Mouse (Mus musculus): ENCODE measurements around the gene Zmiz2. TPM values are rescaled to one million over a fixed set of nuclear protein-coding genes. Genes with fewer than 3 reads are reported as not detected.
A peak's percentile ranks its signal among the peaks of the same experiment; 100 is the strongest.
"Not testable (repeated sequence)": the region's sequence is repeated elsewhere in the genome, so short reads cannot be mapped to it uniquely, and the experiment has no call there.

Gene Zmiz2
- polyA plus RNA-seq, 1 experiment from 2014 or later: 33.6 TPM

- Histone ChIP-seq H3K9me3 (no peaks in the 10 kb centered on the region), H3K4me3 (replicated peaks) (no peak overlapping the region), H3K27me3 (no peaks in the 10 kb centered on the region), H3K9ac (replicated peaks) (no peak overlapping the region), H3K27ac (no peak overlapping the region), H3K4me1 (replicated peaks) (0 out of 2 replicates have a peak, but pooled peaks cover 7% of the 10 kb centered on the region), H3K36me3 (peaks cover 80% of the 10 kb centered on the region), H3K4me2 (replicated peaks) (no peak overlapping the region)
- no peak for ATAC-seq
- 92% methylated on average over 5 of the region's 5 CpGs for WGBS
These were observed 15.0 kb downstream of the Zmiz2 start for GRCm38 (mm10) chr11:6403830-6404405.

DNA sequence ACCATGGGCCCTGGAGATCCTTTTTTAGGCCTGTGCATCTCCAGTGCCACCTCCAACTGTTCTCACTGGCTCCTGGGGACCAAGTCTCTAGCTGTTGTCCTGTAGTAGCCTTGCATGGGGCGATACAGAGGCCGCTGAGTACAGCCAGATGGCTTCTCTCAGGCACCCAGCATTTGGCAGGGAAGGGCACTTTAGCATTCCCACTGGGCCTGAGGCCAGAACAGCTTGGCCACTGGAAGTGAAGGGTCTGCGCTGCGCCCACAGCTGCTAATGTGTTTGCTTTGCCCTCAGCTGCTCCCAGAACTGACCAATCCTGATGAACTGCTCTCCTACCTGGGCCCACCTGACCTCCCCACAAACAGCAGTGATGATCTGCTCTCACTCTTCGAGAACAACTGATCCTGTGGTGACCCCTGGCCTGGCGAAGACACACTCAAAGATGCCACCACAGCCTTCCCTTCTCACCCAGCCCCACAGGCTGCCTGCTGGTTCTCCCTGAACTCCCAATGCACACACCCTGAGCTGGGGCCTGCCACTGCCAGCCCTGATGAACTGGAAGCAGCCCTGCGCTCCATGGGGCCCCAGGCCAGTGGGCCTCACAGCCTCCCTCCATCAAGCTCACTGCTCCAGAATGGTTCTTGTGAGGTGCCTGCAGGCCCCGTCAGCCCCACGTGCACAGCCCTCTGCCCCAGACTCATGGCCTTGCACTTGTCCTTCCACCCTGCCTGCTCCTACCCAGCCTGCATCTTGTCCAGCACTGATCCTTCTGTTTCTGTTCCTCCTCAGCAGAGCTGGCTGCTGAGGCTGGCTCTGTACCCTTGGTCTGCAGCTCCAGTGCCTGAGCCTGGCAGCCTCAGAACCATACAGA lies 16.1 kb downstream of the Zmiz2 start:
- Histone ChIP-seq H3K27me3 (no peaks in the 10 kb centered on the region), H3K36me3 (peaks cover 70% of the 10 kb centered on the region)
- no peak for ATAC-seq

GRCm38 (mm10) chr11:6405591-6406081 lies 16.8 kb downstream of the Zmiz2 start:
- Histone ChIP-seq H3K4me1 (replicated peaks) (0 out of 2 replicates have a peak, but pooled peaks cover 7% of the 10 kb centered on the region), H3K27ac (peak overlapping the region; percentile 44), H3K36me3 (peaks cover 63% of the 10 kb centered on the region), H3K4me3 (replicated peaks) (no peak overlapping the region), H3K9ac (replicated peaks) (no peak overlapping the region), H3K27me3 (no peaks in the 10 kb centered on the region), H3K9me3 (no peaks in the 10 kb centered on the region), H3K4me2 (replicated peaks) (no peak overlapping the region)
- ATAC-seq: no peak
- WGBS: 93% methylated on average over 4 of the region's 4 CpGs

More for the DNA sequence above, 16.1 kb downstream of the Zmiz2 start:
- H3K27ac ChIP-seq: peak overlapping the region; percentile 44
- H3K9me3 ChIP-seq: no peaks in the 10 kb centered on the region
- no peak overlapping the region for H3K4me2 ChIP-seq (replicated peaks)
- no peak overlapping the region for H3K9ac ChIP-seq (replicated peaks)
- 90% methylated on average over 9 of the region's 9 CpGs for WGBS
- 0 out of 2 replicates have a peak, but pooled peaks cover 7% of the 10 kb centered on the region for H3K4me1 ChIP-seq (replicated peaks)
- H3K4me3 ChIP-seq (replicated peaks): no peak overlapping the region

DNA sequence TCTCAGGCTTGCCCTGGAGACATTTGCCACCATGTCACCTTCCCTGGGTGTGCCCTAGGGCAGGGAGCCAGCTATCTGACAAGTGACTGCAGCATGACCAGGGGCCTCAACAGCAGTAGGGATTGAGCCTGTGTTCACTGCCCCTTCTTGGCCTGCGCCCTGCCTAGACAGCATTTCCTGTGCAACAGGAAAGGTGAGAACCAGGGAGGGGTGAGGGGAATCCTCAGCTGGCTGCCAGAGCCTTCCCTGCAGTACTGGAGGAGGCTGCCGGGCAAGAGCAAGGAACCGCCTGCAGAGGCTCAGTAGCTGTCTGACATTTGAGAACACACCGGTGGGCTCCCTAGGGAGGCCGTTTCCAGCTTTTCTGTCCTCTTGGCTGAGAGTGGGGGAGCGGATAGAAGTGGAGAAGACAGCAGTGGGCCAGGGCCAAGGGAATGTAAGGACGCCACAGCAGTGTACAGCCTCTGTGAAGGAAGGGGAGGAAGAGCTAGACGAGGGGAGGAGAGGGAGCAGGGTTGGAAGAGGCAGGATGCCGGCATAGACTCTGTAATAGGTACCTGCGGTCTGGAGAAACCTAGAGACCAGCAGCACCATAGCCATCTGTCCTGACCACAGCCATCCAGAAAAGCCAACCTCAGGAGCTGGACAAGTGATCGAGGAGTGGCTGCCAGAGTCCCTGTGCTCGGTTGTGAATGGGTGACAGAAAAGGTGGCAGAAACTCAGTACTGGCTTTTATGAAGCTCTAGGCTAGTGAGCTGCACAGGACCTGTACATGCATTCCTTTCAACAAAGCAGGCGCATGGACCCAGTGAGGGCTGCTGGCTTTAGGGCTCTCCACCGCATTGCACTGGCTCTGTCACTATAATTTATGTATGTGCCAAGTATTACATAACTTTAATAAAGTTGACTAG lies 17.6 kb downstream of the Zmiz2 start:
- ATAC-seq: peak; percentile 47
- WGBS: 52% methylated on average over 14 of the region's 14 CpGs
- Histone ChIP-seq H3K4me2 (replicated peaks) (no peak overlapping the region), H3K27ac (peak overlapping the region; percentile 4), H3K9ac (replicated peaks) (no peak overlapping the region), H3K27me3 (no peaks in the 10 kb centered on the region), H3K4me3 (replicated peaks) (no peak overlapping the region), H3K9me3 (no peaks in the 10 kb centered on the region), H3K4me1 (replicated peaks) (0 out of 2 replicates have a peak, but pooled peaks cover 7% of the 10 kb centered on the region), H3K36me3 (peaks cover 55% of the 10 kb centered on the region)

- H3K36me3 ChIP-seq: peaks cover 48% of the 10 kb centered on the region
- 0 out of 2 replicates have a peak, but pooled peaks cover 7% of the 10 kb centered on the region for H3K4me1 ChIP-seq (replicated peaks)
- H3K9me3 ChIP-seq: no peaks in the 10 kb centered on the region
- H3K27ac ChIP-seq: no peak overlapping the region
- ATAC-seq: no peak
- H3K4me2 ChIP-seq (replicated peaks): no peak overlapping the region
- H3K27me3 ChIP-seq: no peaks in the 10 kb centered on the region
- no peak overlapping the region for H3K4me3 ChIP-seq (replicated peaks)
- no peak overlapping the region for H3K9ac ChIP-seq (replicated peaks)
- 90% methylated on average over 3 of the region's 3 CpGs for WGBS
These were observed 18.3 kb downstream of the Zmiz2 start for GRCm38 (mm10) chr11:6407162-6407621.

DNA sequence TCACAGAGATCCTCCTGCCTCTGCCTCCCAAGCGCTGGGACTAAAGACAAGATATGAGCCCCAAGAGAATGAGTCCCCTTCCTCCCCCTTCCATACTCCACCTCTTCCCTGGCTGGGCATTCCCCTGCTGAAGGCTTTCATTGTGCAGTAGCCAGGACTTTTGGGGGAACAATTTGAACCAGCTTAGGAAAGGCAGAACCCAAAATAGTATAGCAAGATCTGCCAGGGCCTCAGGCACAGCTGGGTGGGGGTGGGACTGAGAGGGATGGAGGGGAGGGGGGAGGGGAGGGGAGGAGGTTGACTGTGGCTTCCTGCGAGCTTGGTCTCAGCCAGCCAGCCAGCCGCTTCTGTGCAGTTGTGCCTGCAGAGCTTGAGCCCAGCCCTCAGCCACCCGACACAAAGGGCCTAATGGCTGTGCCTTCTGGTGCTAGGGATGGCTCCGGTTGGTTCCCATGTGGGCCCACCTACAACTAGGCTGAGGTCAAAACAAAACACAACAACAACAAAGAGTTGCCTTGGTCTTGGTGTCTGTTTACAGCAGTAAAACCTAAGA lies 21.3 kb downstream of the Zmiz2 start:
- Histone ChIP-seq H3K36me3 (peaks cover 18% of the 10 kb centered on the region), H3K4me3 (replicated peaks) (no peak overlapping the region), H3K9me3 (no peaks in the 10 kb centered on the region), H3K27ac (no peak overlapping the region), H3K4me1 (replicated peaks) (peaks cover 13% of the 10 kb centered on the region; the same call in 1 of the 2 replicates), H3K27me3 (no peaks in the 10 kb centered on the region), H3K4me2 (replicated peaks) (no peak overlapping the region), H3K9ac (replicated peaks) (no peak overlapping the region)
- ATAC-seq: no peak
- WGBS: 46% methylated on average over 5 of the region's 5 CpGs

- H3K4me1 ChIP-seq (replicated peaks); H3K9me3 ChIP-seq; H3K9ac ChIP-seq (replicated peaks); H3K27me3 ChIP-seq; H3K4me3 ChIP-seq (replicated peaks); H3K4me2 ChIP-seq (replicated peaks); ATAC-seq; H3K27ac ChIP-seq: not testable (repeated sequence)
- WGBS: 89% methylated on average over 5 of the region's 5 CpGs
- peaks cover 12% of the 10 kb centered on the region for H3K36me3 ChIP-seq
These were observed 21.9 kb downstream of the Zmiz2 start for GRCm38 (mm10) chr11:6410755-6411154.

DNA sequence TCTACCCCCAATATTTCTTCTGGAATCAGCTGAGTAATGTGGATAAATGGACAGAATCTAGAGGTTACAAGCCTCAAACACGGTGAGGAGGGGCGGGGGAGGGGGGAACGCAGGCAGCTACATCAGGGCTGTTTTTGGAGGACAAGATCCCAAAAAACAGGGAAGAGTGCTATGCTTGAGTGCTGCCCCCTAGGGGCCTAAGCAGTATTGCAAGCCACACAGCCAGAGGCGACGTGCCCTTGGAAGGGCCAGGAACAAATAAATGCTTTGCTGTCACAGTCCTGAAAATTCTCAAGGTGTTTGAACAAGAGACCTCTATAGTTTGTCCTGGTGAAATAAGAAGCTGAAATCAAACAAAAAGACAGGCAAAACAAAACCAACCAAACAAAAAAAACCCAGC lies 22.8 kb downstream of the Zmiz2 start:
- ATAC-seq: no peak
- no peak overlapping the region for H3K4me3 ChIP-seq (replicated peaks)
- peaks cover 3% of the 10 kb centered on the region for H3K36me3 ChIP-seq
- H3K9ac ChIP-seq (replicated peaks): no peak overlapping the region
- peaks cover 10% of the 10 kb centered on the region for H3K4me1 ChIP-seq (replicated peaks)
- no peaks in the 10 kb centered on the region for H3K9me3 ChIP-seq
- H3K27me3 ChIP-seq: no peaks in the 10 kb centered on the region
- 3% methylated on average over 5 of the region's 5 CpGs for WGBS
- no peak overlapping the region for H3K4me2 ChIP-seq (replicated peaks)
- no peak overlapping the region for H3K27ac ChIP-seq

DNA sequence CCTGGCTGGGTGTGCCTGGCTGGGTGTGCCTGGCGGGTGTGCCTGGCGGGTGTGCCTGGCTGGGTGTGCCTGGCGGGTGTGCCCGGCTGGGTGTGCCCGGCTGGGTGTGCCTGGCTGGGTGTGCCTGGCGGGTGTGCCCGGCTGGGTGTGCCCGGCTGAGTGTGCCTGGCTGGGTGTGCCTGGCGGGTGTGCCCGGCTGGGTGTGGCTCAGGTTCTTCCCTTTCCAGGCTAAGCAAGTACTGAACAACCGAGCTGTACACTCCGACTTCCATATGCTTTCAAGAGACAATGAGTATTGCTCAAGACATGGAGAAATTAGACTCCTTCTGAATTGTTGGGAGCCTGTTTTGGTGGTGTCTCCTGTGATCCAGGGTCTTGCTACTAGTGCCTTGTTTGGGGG lies 24.4 kb downstream of the Zmiz2 start:
- Histone ChIP-seq H3K9ac (replicated peaks) (no peak overlapping the region), H3K27me3 (no peaks in the 10 kb centered on the region), H3K27ac (no peak overlapping the region), H3K4me3 (replicated peaks) (no peak overlapping the region), H3K4me1 (replicated peaks) (peaks cover 25% of the 10 kb centered on the region), H3K4me2 (replicated peaks) (no peak overlapping the region), H3K36me3 (peaks cover under 1% of the 10 kb centered on the region), H3K9me3 (no peaks in the 10 kb centered on the region)
- 98% methylated on average over 12 of the region's 12 CpGs for WGBS
- ATAC-seq: no peak

GRCm38 (mm10) chr11:6414751-6415550 lies 26.1 kb downstream of the Zmiz2 start, which contains the start of gene Ppia:
Gene Ppia (plus strand): TSS chr11:6415443.
- Histone ChIP-seq H3K4me2 (replicated peaks) (peak within 1 kb of the TSS; percentile 69), H3K4me1 (replicated peaks) (peaks cover 32% of the 10 kb centered on the region), H3K36me3 (peaks cover 14% of the 10 kb centered on the region), H3K27me3 (no peaks in the 10 kb centered on the region), H3K9me3 (no peaks in the 10 kb centered on the region), H3K4me3 (replicated peaks) (peak within 1 kb of the TSS; percentile 90), H3K27ac (peak within 1 kb of the TSS; percentile 96), H3K9ac (replicated peaks) (peak within 1 kb of the TSS; percentile 96)
- WGBS: 14% methylated on average over 21 of the region's 21 CpGs
- no peak; the same call in 1 of the 2 replicates for ATAC-seq

Data from midbrain, embryonic 13.5 days (tissue).